Mouse (Mus musculus) spleen, postnatal 0 days (tissue): ENCODE measurements around the gene Vstm5. TPM values are rescaled to one million over a fixed set of nuclear protein-coding genes. Genes with fewer than 3 reads are reported as not detected.

Source experiments
- polyA plus RNA-seq: library from polyadenylated mRNA; unstranded; fragments of >200 nt; fragmentation: Nextera tagmentation; extraction: Ambion mirVana; gene quantifications from 2 replicates; pipeline ENCODE4 v1.2.1, GENCODE M21; 2015

The Vstm5 gene
- 0.54 and 0.69 TPM in 2 replicates for polyA plus RNA-seq

DNA sequence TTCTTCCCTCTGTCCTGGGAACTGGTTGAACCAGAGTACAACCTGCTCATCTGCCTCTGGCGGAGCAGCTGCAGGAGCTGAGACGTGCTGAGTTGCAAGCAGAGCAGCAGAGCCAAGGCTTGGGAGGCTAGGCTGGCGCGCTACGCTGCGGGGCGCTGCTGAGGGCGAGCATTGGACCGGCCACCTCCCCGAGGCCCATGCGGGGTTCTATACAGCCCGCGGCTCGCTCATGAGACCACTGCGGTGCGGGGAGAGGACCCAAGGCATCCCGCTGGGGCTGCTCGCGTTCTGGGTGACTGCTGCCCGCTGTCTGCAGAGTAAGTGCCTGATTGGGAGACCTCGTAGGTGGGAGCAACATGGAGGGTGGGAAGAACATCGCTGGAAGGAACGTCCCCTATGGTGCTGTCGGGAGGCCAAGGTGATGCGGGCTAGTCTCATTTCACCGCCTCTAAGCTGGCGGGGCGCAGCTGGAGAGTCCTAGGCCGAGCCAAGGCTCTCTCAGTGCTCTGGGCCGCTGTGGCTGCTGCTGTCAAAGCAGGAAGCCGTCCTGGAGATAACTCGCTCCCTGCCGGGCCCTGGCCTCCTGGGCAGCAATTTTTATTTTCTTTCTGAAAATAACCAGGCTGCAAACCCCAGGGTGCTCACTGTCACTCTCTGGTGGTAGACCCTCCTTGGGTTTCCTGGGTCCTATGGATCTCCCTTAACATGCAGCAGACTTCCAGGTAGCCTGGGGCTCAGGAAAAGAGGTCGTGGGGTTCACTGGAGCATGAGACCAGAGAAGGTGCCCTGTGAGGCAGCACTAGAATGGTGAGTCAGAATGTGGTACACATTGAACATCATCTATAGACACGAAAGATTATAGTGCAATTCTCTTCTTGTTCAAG is at the start of gene Vstm5:
TSS of gene Vstm5 (plus strand) at position 4 of the 884 bp plus-strand sequence.

DNA sequence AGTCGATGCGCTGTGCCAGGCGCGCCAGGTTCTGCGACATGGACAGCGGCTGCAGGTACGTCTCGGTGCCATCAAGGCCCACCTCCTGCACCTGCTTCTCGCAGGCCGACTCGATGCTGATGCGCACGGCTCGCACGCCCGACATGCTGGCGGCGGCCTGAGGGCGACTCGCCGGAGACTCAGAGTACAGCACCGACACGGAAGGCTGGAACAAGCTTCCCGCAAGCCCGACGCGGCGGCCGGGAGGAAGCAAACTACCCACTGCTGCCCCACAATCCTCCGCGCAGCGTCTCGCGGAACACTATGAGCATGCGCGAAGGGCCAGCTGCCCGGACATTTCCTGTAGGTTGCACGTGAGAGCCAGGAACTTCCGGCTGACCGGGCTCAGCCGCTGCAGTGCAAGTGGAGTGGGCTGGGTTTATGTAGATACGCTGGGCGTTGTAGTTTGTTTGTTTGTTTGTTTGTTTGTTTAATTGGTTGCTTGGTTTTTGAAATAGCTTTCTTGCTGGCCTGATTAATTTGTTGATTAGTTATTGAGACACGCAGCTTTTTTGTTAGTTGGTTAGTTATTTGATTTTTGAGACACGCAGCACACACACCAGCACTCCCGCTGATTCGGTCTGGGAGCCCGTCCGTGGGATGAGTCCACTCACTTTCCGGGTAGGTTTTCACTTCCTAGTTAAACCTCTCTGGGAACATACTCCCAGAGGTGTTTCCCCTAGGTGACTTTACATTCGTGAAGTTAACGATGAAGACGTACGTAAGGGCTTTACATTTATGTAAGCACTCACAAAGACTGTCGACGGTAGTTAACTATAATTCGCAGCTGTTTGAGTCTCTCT is 41.0 kb downstream of the Vstm5 start, which contains the start of gene Med17:
TSS of gene Med17 (minus strand) at position 283 of the 842 bp plus-strand sequence.

DNA sequence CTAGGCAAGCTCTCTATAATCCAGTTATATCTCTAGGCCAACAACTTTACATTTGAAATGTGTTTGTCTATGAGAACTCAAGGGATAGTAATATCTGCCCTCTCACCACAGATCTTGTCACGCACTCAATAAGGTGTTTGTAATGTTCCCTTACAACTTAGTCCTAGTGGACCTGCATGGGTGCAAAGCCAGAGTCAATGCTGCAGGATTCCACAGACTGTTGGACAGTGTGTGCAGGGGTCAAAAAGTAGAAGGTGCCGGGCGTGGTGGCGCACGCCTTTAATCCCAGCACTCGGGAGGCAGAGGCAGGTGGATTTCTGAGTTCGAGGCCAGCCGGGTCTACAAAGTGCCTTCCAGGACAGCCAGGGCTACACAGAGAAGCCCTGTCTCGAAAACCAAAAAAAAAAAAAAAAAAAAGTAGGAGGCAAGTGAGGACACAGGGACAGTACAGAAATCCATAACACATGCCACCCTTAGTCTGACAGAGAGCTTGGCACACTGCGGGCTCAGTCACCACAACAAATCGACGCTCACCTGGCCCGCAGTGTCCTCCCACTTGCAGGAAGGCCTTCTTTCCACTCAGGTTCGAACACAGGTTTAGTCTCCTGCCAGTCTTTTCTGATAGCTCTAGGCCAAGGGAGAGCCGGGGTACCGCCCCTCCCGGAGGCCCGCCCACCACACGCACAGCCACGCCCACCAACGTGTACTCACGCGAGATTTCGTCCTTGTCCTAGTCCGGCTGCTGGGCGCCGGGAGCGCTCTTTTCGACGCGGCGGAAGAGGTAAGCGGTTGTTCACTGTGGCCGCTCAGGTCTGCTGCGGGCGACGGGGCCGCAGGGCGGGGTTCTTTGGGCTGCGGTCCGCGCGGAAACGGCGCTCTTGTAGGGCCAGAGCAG is 66.9 kb downstream of the Vstm5 start, which contains the start of gene Taf1d:
TSS of gene Taf1d (plus strand) at position 712 of the 895 bp plus-strand sequence.

DNA sequence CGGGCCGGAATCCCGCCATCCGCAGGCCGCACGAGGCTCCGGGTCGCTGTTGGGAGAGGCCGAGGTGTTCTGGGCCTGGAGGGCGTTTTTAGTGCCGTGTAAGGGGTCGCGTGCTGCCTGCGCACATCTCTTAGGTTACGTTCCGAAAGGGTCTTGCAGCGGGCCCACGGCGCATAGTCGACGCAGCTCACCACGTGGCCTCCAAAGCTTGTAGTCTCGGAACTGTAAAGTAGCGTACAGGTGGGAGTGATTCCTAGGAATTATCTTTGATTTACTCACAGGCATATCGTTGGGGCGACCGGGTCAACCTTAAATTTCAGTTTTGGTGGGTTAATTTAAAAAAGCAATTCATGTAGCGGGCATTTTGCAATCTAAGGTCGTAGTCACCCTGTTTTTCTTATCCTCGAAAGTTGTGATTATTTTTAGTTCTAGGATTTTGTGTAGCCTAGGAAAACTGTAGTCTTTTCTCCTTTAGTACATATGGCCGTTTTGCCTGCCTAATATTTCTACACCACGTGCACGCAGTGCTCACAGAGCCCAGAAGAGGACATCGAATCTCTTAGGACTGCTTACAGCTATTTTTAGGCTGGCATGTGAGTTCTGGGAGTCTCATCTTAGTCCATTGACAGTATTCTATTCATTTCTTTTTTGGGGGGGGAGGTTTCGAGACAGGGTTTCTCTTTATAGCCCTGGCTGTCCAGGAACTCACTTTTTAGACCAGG is 67.7 kb downstream of the Vstm5 start, which contains the start of gene 4931406C07Rik:
TSS of gene 4931406C07Rik (minus strand) at position 51 of the 722 bp plus-strand sequence.

Other genes starting within 250 kb of the Vstm5 start
- 8.6 and 12.9 TPM in 2 replicates for gene Panx1, start 193.6 kb upstream of the Vstm5 start, polyA plus RNA-seq
- not detected in 2 replicates for gene Hephl1, start 126.9 kb upstream of the Vstm5 start, polyA plus RNA-seq
- gene Med17, start 40.9 kb downstream of the Vstm5 start, polyA plus RNA-seq: 24.6 and 27.5 TPM in 2 replicates
- 61.4 and 64.2 TPM in 2 replicates for gene Taf1d, start 67.2 kb downstream of the Vstm5 start, polyA plus RNA-seq
- 5.7 and 5.8 TPM in 2 replicates for gene 4931406C07Rik, start 67.4 kb downstream of the Vstm5 start, polyA plus RNA-seq
- 14.3 and 14.6 TPM in 2 replicates for gene Cep295, start 118.7 kb downstream of the Vstm5 start, polyA plus RNA-seq